ENCODE assay signal across 27 mouse cellular contexts in the genomic region with DNA sequence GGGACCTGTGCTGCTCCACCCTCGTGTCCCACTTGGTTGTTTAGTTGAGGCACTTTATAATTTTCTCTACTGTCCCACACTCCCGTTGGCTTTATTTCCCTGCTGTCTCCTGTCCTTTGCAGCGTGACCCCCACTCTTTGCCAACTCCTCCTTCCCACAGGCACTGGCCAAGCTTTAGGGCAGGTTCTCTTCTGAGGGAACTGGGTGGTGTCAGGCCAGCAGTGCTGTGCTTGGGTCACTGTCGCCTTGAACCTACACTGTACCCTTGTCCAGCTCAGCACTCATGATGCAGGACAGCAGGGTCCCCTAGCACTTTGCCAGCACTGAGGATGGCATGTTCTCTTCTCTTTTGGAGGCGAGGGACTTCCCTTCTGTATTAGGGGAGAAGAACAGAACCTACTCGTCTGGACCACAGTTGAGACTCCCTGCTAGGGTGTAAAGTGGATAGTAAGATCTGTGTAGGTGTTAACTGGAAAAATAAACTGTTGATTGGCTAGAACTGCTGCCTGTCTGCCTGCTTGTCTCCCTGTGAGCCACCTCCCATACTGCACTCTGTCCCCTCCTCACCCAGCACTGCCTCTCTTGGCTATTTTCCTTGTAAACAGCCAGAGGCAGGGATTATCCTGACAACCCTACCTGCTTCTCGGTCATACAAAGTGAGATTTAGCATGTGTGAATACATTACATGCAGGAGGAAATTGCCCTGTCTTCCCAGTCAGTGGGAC. TPM values are rescaled to one million over a fixed set of nuclear protein-coding genes. Genes with fewer than 3 reads are reported as not detected.
A peak's percentile ranks its signal among the peaks of the same experiment; 100 is the strongest.
DNase-seq lines count a peak whose midpoint lies in the region; ATAC-seq and TF ChIP-seq lines count a peak whose summit lies in the region.
"Had no signal": no experiment of that assay in that cellular context is flagged by ENCODE, and none has a peak within 500 bp of the region (broad histone marks: within the 10 kb centered on the region; RNA-seq: fewer than 3 reads in every experiment).

No protein-coding gene starts in this region.

- no peak for DNase-seq in heart, postnatal 25 days (ENCODE audit: low spot score)
- peak; percentile 78 for DNase-seq in kidney, adult 9 months
- peak; percentile 46 for DNase-seq in kidney, postnatal 14 days
- DNase-seq in liver, postnatal 0 days = no peak
- no peak for DNase-seq in urinary bladder, adult 18-20 months (ENCODE audit: low spot score in 2 of 2)
- DNase-seq: adrenal gland, postnatal 10 days; cerebellum, adult 8-10 months; cerebellum, postnatal 36 days; gastrocnemius, postnatal 25 days; heart, adult 2 months; heart, postnatal 10 days; layer of hippocampus, postnatal 36 days; left cerebral cortex, postnatal 4 days; lung, adult 2 months; lung, postnatal 10 days; midbrain, embryonic 14.5 days had no signal

- no peaks in the 10 kb centered on the region for H3K27me3 ChIP-seq in heart, embryonic 13.5 days (replicated peaks)
- H3K27me3 ChIP-seq in kidney, embryonic 15.5 days = no peaks in the 10 kb centered on the region
- H3K27me3 ChIP-seq in liver, postnatal 0 days (ENCODE audit: insufficient read depth, low read length) = no peaks in the 10 kb centered on the region
- H3K27me3 ChIP-seq: embryonic facial prominence, embryonic 12.5 days; forebrain, embryonic 15.5 days; heart, embryonic 12.5 days; Patski had no signal

- TF ChIP-seq CTCF in liver, postnatal 0 days (IDR thresholded peaks at IDR 0.05; ENCODE audit: low read depth) = no peak

- no peak overlapping the region for H3K4me2 ChIP-seq in heart, embryonic 13.5 days
- H3K4me2 ChIP-seq in kidney, embryonic 15.5 days = no peak overlapping the region
- no peak overlapping the region for H3K4me2 ChIP-seq in liver, postnatal 0 days (ENCODE audit: low read depth, low read length)
- H3K4me2 ChIP-seq: embryonic facial prominence, embryonic 12.5 days; forebrain, embryonic 15.5 days; heart, embryonic 12.5 days had no signal

- 69% methylated on average over 7 of the region's 7 CpGs for WGBS in heart, embryonic 13.5 days
- 84% methylated on average over 7 of the region's 7 CpGs for WGBS in kidney, embryonic 15.5 days
- 74% methylated on average over 7 of the region's 7 CpGs for WGBS in liver, postnatal 0 days (ENCODE audit: insufficient replicate concordance)

- peaks cover 12% of the 10 kb centered on the region for H3K4me1 ChIP-seq in heart, embryonic 13.5 days
- peaks cover 14% of the 10 kb centered on the region for H3K4me1 ChIP-seq in kidney, embryonic 15.5 days
- H3K4me1 ChIP-seq in liver, postnatal 0 days (ENCODE audit: insufficient read depth) = peaks cover 27% of the 10 kb centered on the region

- TF ChIP-seq EP300 in liver, postnatal 0 days (IDR thresholded peaks at IDR 0.05; ENCODE audit: low read depth) = no peak

- H3K36me3 ChIP-seq in heart, embryonic 13.5 days = peaks cover 62% of the 10 kb centered on the region
- H3K36me3 ChIP-seq in kidney, embryonic 15.5 days = peaks cover 58% of the 10 kb centered on the region
- H3K36me3 ChIP-seq in liver, postnatal 0 days (replicated peaks; ENCODE audit: insufficient read depth, low read length) = peaks cover 50% of the 10 kb centered on the region

- intact Hi-C loops in heart, postnatal 25 days (cut with DNase I) = no loop called here

- no peaks in the 10 kb centered on the region for H3K9me3 ChIP-seq in heart, embryonic 13.5 days
- no peaks in the 10 kb centered on the region for H3K9me3 ChIP-seq in kidney, embryonic 15.5 days (replicated peaks)
- no peaks in the 10 kb centered on the region for H3K9me3 ChIP-seq in liver, postnatal 0 days (ENCODE audit: low read length)
- H3K9me3 ChIP-seq: embryonic facial prominence, embryonic 12.5 days; forebrain, embryonic 10.5 days; forebrain, embryonic 15.5 days; heart, embryonic 12.5 days had no signal

- H3K27ac ChIP-seq in heart, embryonic 13.5 days (replicated peaks) = no peak overlapping the region
- H3K27ac ChIP-seq in kidney, embryonic 15.5 days = no peak overlapping the region
- peak overlapping the region; percentile 84 for H3K27ac ChIP-seq in liver, postnatal 0 days (ENCODE audit: low read depth)
- H3K27ac ChIP-seq: embryonic facial prominence, embryonic 12.5 days; forebrain, embryonic 10.5 days; forebrain, embryonic 15.5 days; heart, adult 2 months had no signal

- no peak for ATAC-seq in heart, embryonic 13.5 days (ENCODE audit: extremely low read depth, insufficient number of reproducible peaks, low FRiP score, low TSS enrichment)
- no peak for ATAC-seq in kidney, embryonic 15.5 days (replicated peaks; ENCODE audit: low FRiP score)
- ATAC-seq in liver, postnatal 0 days = peak; percentile 41
- ATAC-seq: forebrain, embryonic 15.5 days; hindbrain, embryonic 16.5 days; Patski had no signal

- H3K4me3 ChIP-seq in heart, embryonic 13.5 days = no peak overlapping the region
- H3K4me3 ChIP-seq in kidney, embryonic 15.5 days (replicated peaks) = no peak overlapping the region
- H3K4me3 ChIP-seq in liver, postnatal 0 days (ENCODE audit: low read depth, low read length) = no peak overlapping the region
- H3K4me3 ChIP-seq: embryonic facial prominence, embryonic 12.5 days; forebrain, embryonic 10.5 days; forebrain, embryonic 15.5 days; heart, adult 2 months; heart, embryonic 12.5 days had no signal

- H3K9ac ChIP-seq in heart, embryonic 13.5 days = peak overlapping the region; percentile 15; the same call in 1 of the 2 replicates
- no peak overlapping the region for H3K9ac ChIP-seq in kidney, embryonic 15.5 days
- H3K9ac ChIP-seq in liver, postnatal 0 days (replicated peaks) = 0 out of 2 replicates have a peak overlapping the region, but pooled peaks have one; percentile 1
- H3K9ac ChIP-seq: embryonic facial prominence, embryonic 12.5 days; forebrain, embryonic 15.5 days; heart, embryonic 12.5 days had no signal

RNA-seq across cellular contexts. Expression of gene Retreg2, which starts 5.0 kb away (rescaled TPM):
- polyA plus RNA-seq in heart, embryonic 13.5 days (2015; fragmentation: Nextera tagmentation; extraction: Ambion mirVana) = 35.2 and 35.9 TPM in 2 replicates
- 10 to 100 TPM; 19.5 to 23.5 TPM for total RNA-seq in heart, postnatal 25 days (2021)
- polyA plus RNA-seq in kidney, embryonic 15.5 days (2015; fragmentation: Nextera tagmentation; extraction: Ambion mirVana) = 53.5 and 53.8 TPM in 2 replicates
- 51.2 and 54.9 TPM in 2 replicates for polyA plus RNA-seq in liver, postnatal 0 days (2015; fragmentation: Nextera tagmentation; extraction: Ambion mirVana)

RNA-seq across cellular contexts. Expression of gene Cnppd1, which starts 5.1 kb away (rescaled TPM):
- 36.2 and 39.1 TPM in 2 replicates for polyA plus RNA-seq in heart, embryonic 13.5 days (2015; fragmentation: Nextera tagmentation; extraction: Ambion mirVana)
- total RNA-seq in heart, postnatal 25 days (2021) = 10 to 100 TPM; 21.3 to 23.7 TPM
- polyA plus RNA-seq in kidney, embryonic 15.5 days (2015; fragmentation: Nextera tagmentation; extraction: Ambion mirVana) = 41.0 and 50.9 TPM in 2 replicates
- polyA plus RNA-seq in liver, postnatal 0 days (2015; fragmentation: Nextera tagmentation; extraction: Ambion mirVana) = 43.8 and 47.4 TPM in 2 replicates

RNA-seq across cellular contexts. Expression of gene Slc23a3, which starts 13.9 kb away (rescaled TPM):
- polyA plus RNA-seq in heart, embryonic 13.5 days (2015; fragmentation: Nextera tagmentation; extraction: Ambion mirVana) = 0.41 and 1.0 TPM in 2 replicates
- 1 to 10 TPM in 1 of 2 experiments, under 1 TPM in 1; 0.86 to 1.1 TPM for total RNA-seq in heart, postnatal 25 days (2021)
- polyA plus RNA-seq in kidney, embryonic 15.5 days (2015; fragmentation: Nextera tagmentation; extraction: Ambion mirVana) = 2.5 and 4.3 TPM in 2 replicates
- polyA plus RNA-seq in liver, postnatal 0 days (2015; fragmentation: Nextera tagmentation; extraction: Ambion mirVana) = 2.3 and 2.8 TPM in 2 replicates
- total RNA-seq: left cerebral cortex, postnatal 4 days; monocyte, adult 5-6 weeks had no signal
- polyA plus RNA-seq: forebrain, embryonic 10.5 days; forebrain, embryonic 15.5 days; hindbrain, embryonic 11.5 days; hindbrain, embryonic 16.5 days; midbrain, embryonic 14.5 days; neural tube, embryonic 14.5 days had no signal

RNA-seq across cellular contexts. Expression of gene Zfand2b, which starts 20.9 kb away (rescaled TPM):
- 27.2 and 31.7 TPM in 2 replicates for polyA plus RNA-seq in heart, embryonic 13.5 days (2015; fragmentation: Nextera tagmentation; extraction: Ambion mirVana)
- 10 to 100 TPM; 14.2 to 15.3 TPM for total RNA-seq in heart, postnatal 25 days (2021)
- polyA plus RNA-seq in kidney, embryonic 15.5 days (2015; fragmentation: Nextera tagmentation; extraction: Ambion mirVana) = 41.3 and 42.4 TPM in 2 replicates
- 32.7 and 34.7 TPM in 2 replicates for polyA plus RNA-seq in liver, postnatal 0 days (2015; fragmentation: Nextera tagmentation; extraction: Ambion mirVana)

RNA-seq across cellular contexts. Expression of gene Nhej1, which starts 22.6 kb away (rescaled TPM):
- polyA plus RNA-seq in heart, embryonic 13.5 days (2015; fragmentation: Nextera tagmentation; extraction: Ambion mirVana) = 7.6 and 7.9 TPM in 2 replicates
- total RNA-seq in heart, postnatal 25 days (2021) = 1 to 10 TPM; 3.9 to 4.0 TPM
- polyA plus RNA-seq in kidney, embryonic 15.5 days (2015; fragmentation: Nextera tagmentation; extraction: Ambion mirVana) = 10.3 and 10.6 TPM in 2 replicates
- polyA plus RNA-seq in liver, postnatal 0 days (2015; fragmentation: Nextera tagmentation; extraction: Ambion mirVana) = 3.0 and 3.5 TPM in 2 replicates

Comparison
In these comparisons a context has a peak if more than half of its experiments do, and no peak if none do; other contexts are left out.
1. DNase-seq: peak in kidney, adult 9 months (single experiment) and kidney, postnatal 14 days (single experiment); none in heart, postnatal 25 days (single experiment), liver, postnatal 0 days (single experiment) and urinary bladder, adult 18-20 months (0 of 2).